Mouse (Mus musculus) liver, adult 2 months (tissue): ENCODE measurements at regions not wholly inside any gene's neighbourhood (a gene's known extent, or its start where the extent isn't known, plus 50 kb on each side); places are given as distances from the start of the nearest gene placed in this dataset.

ENCODE experiments used
- CTCF ChIP-seq: fragments of 200-500 bp; IDR thresholded peaks from 2 replicates; pipeline ENCODE4 v1.5.1; 2011; ENCODE audit warnings: low read depth, low read length, control low read depth
- POLR2A ChIP-seq: fragments of 200-500 bp; IDR thresholded peaks from 2 replicates; pipeline ENCODE4 v1.6.1; 2011; ENCODE audit warnings: low read length, control low read depth; ENCODE audit not compliant: insufficient read depth; ENCODE audit errors: extremely low read depth

- no peak for TF ChIP-seq CTCF
- no peak for TF ChIP-seq POLR2A
Measured at GRCm38 (mm10) chr9:14032048-14032362, 204.5 kb downstream of the Fam76b start.
